Mouse (Mus musculus): ENCODE measurements around the gene Muc3.

The Muc3 gene

GRCm38 (mm10) chr5:137103969-137104368 is 45.2 kb downstream of the Muc3 start:
- in situ Hi-C loops (cut with MboI; ENCODE audit: low pct_unique_long_range_greater_than_20kb in 1 of 2, low sequenced_read_pairs in 2 of 2, unreplicated experiment in 1 of 2): loop anchor here in 1 of 2 experiments (10.0 kb wide), 1 partner anchor 179 kb away; no protein-coding TSS in a partner anchor

- in situ Hi-C loops (cut with MboI; ENCODE audit: low pct_unique_long_range_greater_than_20kb in 1 of 2, low sequenced_read_pairs in 2 of 2, unreplicated experiment in 1 of 2): loop anchor here in 1 of 2 experiments (10.0 kb wide), 1 partner anchor 178 kb away; no protein-coding TSS in a partner anchor
Observed at GRCm38 (mm10) chr5:137102575-137103522, 46.3 kb downstream of the Muc3 start.

- in situ Hi-C loops (cut with MboI; ENCODE audit: low pct_unique_long_range_greater_than_20kb in 1 of 2, low sequenced_read_pairs in 2 of 2, unreplicated experiment in 1 of 2): loop anchor here in 1 of 2 experiments (10.0 kb wide), 1 partner anchor 177 kb away; no protein-coding TSS in a partner anchor
Observed at GRCm38 (mm10) chr5:137102078-137102477, 47.0 kb downstream of the Muc3 start.

GRCm38 (mm10) chr5:137100660-137101059 is 48.5 kb downstream of the Muc3 start:
- in situ Hi-C loops (cut with MboI; ENCODE audit: low pct_unique_long_range_greater_than_20kb in 1 of 2, low sequenced_read_pairs in 2 of 2, unreplicated experiment in 1 of 2): loop anchor here in 1 of 2 experiments (10.0 kb wide), 1 partner anchor 176 kb away; no protein-coding TSS in a partner anchor

GRCm38 (mm10) chr5:137098418-137098817 is 50.7 kb downstream of the Muc3 start:
- in situ Hi-C loops (cut with MboI; ENCODE audit: low pct_unique_long_range_greater_than_20kb in 1 of 2, low sequenced_read_pairs in 2 of 2, unreplicated experiment in 1 of 2): loop anchor here in 1 of 2 experiments (5.0 kb wide), 1 partner anchor 86 kb away; no protein-coding TSS in a partner anchor

GRCm38 (mm10) chr5:137096037-137096436 is 53.1 kb downstream of the Muc3 start:
- in situ Hi-C loops (cut with MboI; ENCODE audit: low pct_unique_long_range_greater_than_20kb in 1 of 2, low sequenced_read_pairs in 2 of 2, unreplicated experiment in 1 of 2): loop anchor here in 1 of 2 experiments (5.0 kb wide), 1 partner anchor 84 kb away; no protein-coding TSS in a partner anchor

GRCm38 (mm10) chr5:137095135-137095534 is 54.0 kb downstream of the Muc3 start:
- in situ Hi-C loops (cut with MboI; ENCODE audit: low pct_unique_long_range_greater_than_20kb in 1 of 2, low sequenced_read_pairs in 2 of 2, unreplicated experiment in 1 of 2): loop anchor here in 1 of 2 experiments (5.0 kb wide), 1 partner anchor 83 kb away; no protein-coding TSS in a partner anchor

GRCm38 (mm10) chr5:137093720-137094119 is 55.4 kb downstream of the Muc3 start:
- in situ Hi-C loops (cut with MboI; ENCODE audit: low pct_unique_long_range_greater_than_20kb in 1 of 2, low sequenced_read_pairs in 2 of 2, unreplicated experiment in 1 of 2): no loop called here

GRCm38 (mm10) chr5:137091560-137091959 is 57.6 kb downstream of the Muc3 start:
- in situ Hi-C loops (cut with MboI; ENCODE audit: low pct_unique_long_range_greater_than_20kb in 1 of 2, low sequenced_read_pairs in 2 of 2, unreplicated experiment in 1 of 2): no loop called here

GRCm38 (mm10) chr5:137090870-137091269 is 58.3 kb downstream of the Muc3 start:
- in situ Hi-C loops (cut with MboI; ENCODE audit: low pct_unique_long_range_greater_than_20kb in 1 of 2, low sequenced_read_pairs in 2 of 2, unreplicated experiment in 1 of 2): no loop called here

GRCm38 (mm10) chr5:137087410-137087809 is 61.7 kb downstream of the Muc3 start:
- in situ Hi-C loops (cut with MboI; ENCODE audit: low pct_unique_long_range_greater_than_20kb in 1 of 2, low sequenced_read_pairs in 2 of 2, unreplicated experiment in 1 of 2): no loop called here

GRCm38 (mm10) chr5:137085731-137086130 is 63.4 kb downstream of the Muc3 start:
- in situ Hi-C loops (cut with MboI; ENCODE audit: low pct_unique_long_range_greater_than_20kb in 1 of 2, low sequenced_read_pairs in 2 of 2, unreplicated experiment in 1 of 2): no loop called here

- in situ Hi-C loops (cut with MboI; ENCODE audit: low pct_unique_long_range_greater_than_20kb in 1 of 2, low sequenced_read_pairs in 2 of 2, unreplicated experiment in 1 of 2): no loop called here
Observed at GRCm38 (mm10) chr5:137085021-137085420, 64.1 kb downstream of the Muc3 start.

Data from mouse embryonic stem cell (cell line).